Mouse (Mus musculus) embryonic facial prominence, embryonic 14.5 days (tissue): ENCODE data around the gene Macrod2. TPM values are rescaled to one million over a fixed set of nuclear protein-coding genes. Genes with fewer than 3 reads are reported as not detected.

Source experiments
- ATAC-seq: fragments of 200-750 bp; cut with Nextera tagmentation; 2 replicates; pipeline ENCODE4 v1.8.0; 2017; ENCODE audit warnings: low read depth, moderate number of reproducible peaks, moderate TSS enrichment
- DNase-seq: peaks from one replicate; pipeline ENCODE4 v3.0.0-alpha.2; 2015; ENCODE audit warnings: low spot score
- H3K27ac ChIP-seq: fragments of 300-500 bp; sonication (generic); replicated peaks from 2 replicates; pipeline ENCODE4 v1.5.1; 2014; ENCODE audit warnings: low read depth, mild to moderate bottlenecking, low read length, moderate library complexity
- H3K27me3 ChIP-seq: fragments of 300-500 bp; sonication (generic); replicated peaks from 2 replicates; pipeline ENCODE4 v1.6.1; 2014; ENCODE audit warnings: low read length; ENCODE audit not compliant: control insufficient read depth, insufficient read depth
- H3K36me3 ChIP-seq: fragments of 300-500 bp; sonication (generic); 2 replicates; pipeline ENCODE4 v1.6.1; 2014; ENCODE audit warnings: low read length, mixed read lengths; ENCODE audit not compliant: control insufficient read depth, insufficient read depth
- H3K4me1 ChIP-seq: fragments of 300-500 bp; sonication (generic); 2 replicates; pipeline ENCODE4 v1.6.1; 2014; ENCODE audit warnings: antibody characterized with exemption, low read length; ENCODE audit not compliant: control insufficient read depth, insufficient read depth
- H3K4me2 ChIP-seq: fragments of 300-500 bp; sonication (generic); 2 replicates; pipeline ENCODE4 v1.6.1; 2014; ENCODE audit warnings: low read depth, mild to moderate bottlenecking, low read length, moderate library complexity, mixed read lengths
- H3K4me3 ChIP-seq: fragments of 300-500 bp; sonication (generic); 2 replicates; pipeline ENCODE4 v1.5.1; 2014; ENCODE audit warnings: low read depth, mild to moderate bottlenecking, low read length
- H3K9ac ChIP-seq: fragments of 300-500 bp; sonication (generic); 2 replicates; pipeline ENCODE4 v1.6.1; 2014; ENCODE audit warnings: low read depth, mild to moderate bottlenecking, low read length, moderate library complexity, mixed read lengths
- H3K9me3 ChIP-seq: fragments of 300-500 bp; sonication (generic); 2 replicates; pipeline ENCODE4 v1.6.1; 2016; ENCODE audit warnings: low read length; ENCODE audit not compliant: control insufficient read depth
- WGBS: fragments of 180-500 bp; shearing (Covaris S2); extraction: QIAGEN DNeasy Blood & Tissue Kit; methylation state at CpG from one replicate; pipeline ENCODE4 v1.1.7; 2014; 5-methylcytosine and 5-hydroxymethylcytosine counted together
- polyA plus RNA-seq: library from polyadenylated mRNA; unstranded; fragments of >200 nt; fragmentation: Nextera tagmentation; extraction: Ambion mirVana; gene quantifications from 2 replicates; pipeline ENCODE4 v1.2.1, GENCODE M21; 2014

The Macrod2 gene
- polyA plus RNA-seq, 1 experiment from 2014 or later: 29.2 TPM

- H3K27ac ChIP-seq: no peak overlapping the region
- ATAC-seq (no peak), DNase-seq (no peak)
- no peak overlapping the region for H3K4me2 ChIP-seq
- WGBS: 68% methylated on average over 3 of the region's 3 CpGs
- no peak overlapping the region for H3K4me3 ChIP-seq
- no peaks in the 10 kb centered on the region for H3K4me1 ChIP-seq
- H3K36me3 ChIP-seq: no peaks in the 10 kb centered on the region
- H3K27me3 ChIP-seq: no peaks in the 10 kb centered on the region
- H3K9ac ChIP-seq: no peak overlapping the region
- no peaks in the 10 kb centered on the region for H3K9me3 ChIP-seq
Measured at GRCm38 (mm10) chr2:141571360-141571759, 1176.3 kb downstream of the Macrod2 start.

GRCm38 (mm10) chr2:141578206-141578605 is 1183.1 kb downstream of the Macrod2 start:
- no peak overlapping the region for H3K9ac ChIP-seq
- DNase-seq (no peak), ATAC-seq (no peak)
- no peak overlapping the region for H3K27ac ChIP-seq
- H3K4me2 ChIP-seq: no peak overlapping the region
- H3K36me3 ChIP-seq: no peaks in the 10 kb centered on the region
- H3K9me3 ChIP-seq: peaks cover 10% of the 10 kb centered on the region; the same call in 1 of the 2 replicates
- H3K4me1 ChIP-seq: peaks cover 3% of the 10 kb centered on the region; the same call in 1 of the 2 replicates
- no peak overlapping the region for H3K4me3 ChIP-seq
- H3K27me3 ChIP-seq: no peaks in the 10 kb centered on the region

- Histone ChIP-seq H3K9me3 (0 out of 2 replicates have a peak, but pooled peaks cover under 1% of the 10 kb centered on the region), H3K4me3 (no peak overlapping the region), H3K36me3 (no peaks in the 10 kb centered on the region), H3K27me3 (no peaks in the 10 kb centered on the region), H3K4me2 (no peak overlapping the region), H3K27ac (no peak overlapping the region), H3K9ac (no peak overlapping the region), H3K4me1 (peaks cover 5% of the 10 kb centered on the region; the same call in 1 of the 2 replicates)
- WGBS: 74% methylated on average over 3 of the region's 3 CpGs
- DNase-seq (no peak), ATAC-seq (no peak)
Measured at GRCm38 (mm10) chr2:141582431-141582830, 1187.3 kb downstream of the Macrod2 start.

GRCm38 (mm10) chr2:141582933-141583332 is 1187.8 kb downstream of the Macrod2 start:
- no peaks in the 10 kb centered on the region for H3K9me3 ChIP-seq
- no peak overlapping the region for H3K4me2 ChIP-seq
- 29% methylated on average over 4 of the region's 4 CpGs for WGBS
- no peak for DNase-seq
- H3K4me1 ChIP-seq: peaks cover 5% of the 10 kb centered on the region; the same call in 1 of the 2 replicates
- H3K27ac ChIP-seq: no peak overlapping the region
- no peak for ATAC-seq
- no peaks in the 10 kb centered on the region for H3K36me3 ChIP-seq
- H3K4me3 ChIP-seq: no peak overlapping the region
- H3K9ac ChIP-seq: no peak overlapping the region
- no peaks in the 10 kb centered on the region for H3K27me3 ChIP-seq

GRCm38 (mm10) chr2:141587290-141587689 is 1192.2 kb downstream of the Macrod2 start:
- Histone ChIP-seq H3K27ac (no peak overlapping the region), H3K4me3 (no peak overlapping the region), H3K9me3 (no peaks in the 10 kb centered on the region), H3K9ac (no peak overlapping the region), H3K4me2 (no peak overlapping the region), H3K36me3 (no peaks in the 10 kb centered on the region), H3K27me3 (no peaks in the 10 kb centered on the region), H3K4me1 (peaks cover 5% of the 10 kb centered on the region; the same call in 1 of the 2 replicates)
- WGBS: 84% methylated on average over 2 of the region's 2 CpGs
- DNase-seq (no peak), ATAC-seq (no peak)

- H3K36me3 ChIP-seq: no peaks in the 10 kb centered on the region
- H3K4me3 ChIP-seq: no peak overlapping the region
- H3K4me2 ChIP-seq: no peak overlapping the region; the same call in 1 of the 2 replicates
- 26% methylated on average over 4 of the region's 4 CpGs for WGBS
- no peak overlapping the region for H3K27ac ChIP-seq
- H3K27me3 ChIP-seq: no peaks in the 10 kb centered on the region
- no peak overlapping the region for H3K9ac ChIP-seq
- H3K4me1 ChIP-seq: no peaks in the 10 kb centered on the region; the same call in 1 of the 2 replicates
- 0 out of 2 replicates have a peak, but pooled peaks have one; percentile 15 for ATAC-seq
- no peaks in the 10 kb centered on the region for H3K9me3 ChIP-seq
- DNase-seq: peak; percentile 32
Measured at GRCm38 (mm10) chr2:141591326-141591725, 1196.2 kb downstream of the Macrod2 start.

- H3K27ac ChIP-seq: no peak overlapping the region
- ATAC-seq: no peak
- H3K9ac ChIP-seq: no peak overlapping the region
- H3K4me2 ChIP-seq: no peak overlapping the region
- H3K4me3 ChIP-seq: no peak overlapping the region
- DNase-seq: no peak
- no peaks in the 10 kb centered on the region for H3K9me3 ChIP-seq
- no peaks in the 10 kb centered on the region for H3K36me3 ChIP-seq
- no peaks in the 10 kb centered on the region for H3K27me3 ChIP-seq
- WGBS: 60% methylated on average over 4 of the region's 4 CpGs
- H3K4me1 ChIP-seq: no peaks in the 10 kb centered on the region; the same call in 1 of the 2 replicates
Measured at GRCm38 (mm10) chr2:141594811-141595210, 1199.7 kb downstream of the Macrod2 start.

GRCm38 (mm10) chr2:141617721-141618120 is 1222.6 kb downstream of the Macrod2 start:
- no peaks in the 10 kb centered on the region for H3K27me3 ChIP-seq
- H3K9me3 ChIP-seq: no peaks in the 10 kb centered on the region
- H3K4me3 ChIP-seq: no peak overlapping the region
- ATAC-seq: no peak
- H3K9ac ChIP-seq: no peak overlapping the region
- no peaks in the 10 kb centered on the region for H3K4me1 ChIP-seq
- no peak overlapping the region for H3K27ac ChIP-seq
- H3K36me3 ChIP-seq: no peaks in the 10 kb centered on the region
- WGBS: 57% methylated on average over 2 of the region's 2 CpGs
- H3K4me2 ChIP-seq: no peak overlapping the region
- DNase-seq: peak; percentile 52

- Histone ChIP-seq H3K4me1 (no peaks in the 10 kb centered on the region), H3K4me3 (no peak overlapping the region), H3K4me2 (no peak overlapping the region), H3K27me3 (no peaks in the 10 kb centered on the region), H3K36me3 (no peaks in the 10 kb centered on the region), H3K9ac (no peak overlapping the region), H3K9me3 (no peaks in the 10 kb centered on the region), H3K27ac (no peak overlapping the region)
- 69% methylated on average over 5 of the region's 5 CpGs for WGBS
- DNase-seq (peak; percentile 40), ATAC-seq (no peak)
Measured at GRCm38 (mm10) chr2:141618257-141618656, 1223.1 kb downstream of the Macrod2 start.
